Mouse (Mus musculus) gastrocnemius, adult 2 months (tissue): ENCODE results near the gene 4921536K21Rik. TPM values are rescaled to one million over a fixed set of nuclear protein-coding genes. Genes with fewer than 3 reads are reported as not detected.

ENCODE experiments used
- DNase-seq: peaks from one replicate; pipeline ENCODE4 v3.0.0; 2022
- H3K27ac ChIP-seq: fragments of 200-600 bp; 2 replicates; pipeline ENCODE4 v1.8.1; 2022; ENCODE audit warnings: mild to moderate bottlenecking
- H3K4me3 ChIP-seq: fragments of 200-600 bp; 2 replicates; pipeline ENCODE4 v1.8.1; 2022; ENCODE audit warnings: mild to moderate bottlenecking, moderate library complexity
- CTCF ChIP-seq: fragments of 200-600 bp; IDR thresholded peaks from 2 replicates; pipeline ENCODE4 v1.8.1; 2022; ENCODE audit warnings: antibody characterized with exemption, mild to moderate bottlenecking, moderate library complexity
- intact Hi-C: fragments of 180-260 bp; cut with DNase I; formaldehyde crosslinking; loops from one replicate; pipeline ENCODE4 v1.15.1; 2025
- long read RNA-seq, 2 experiments: library from polyadenylated mRNA; stranded (forward); transcript quantifications; one replicate each; pipeline ENCODE4 v2.0.0; 2021
- total RNA-seq, 2 experiments: library from RNA; stranded (reverse); gene quantifications; 2 replicates each; pipeline ENCODE4 v1.2.3; 2021

Gene 4921536K21Rik
- under 1 TPM; 0.10 to 0.31 TPM for total RNA-seq
- long read RNA-seq, experiment 1, result 0 reads
- long read RNA-seq, experiment 2, partial matches to known transcripts, result 0 of 3 reads
- long read RNA-seq, experiment 2, other reads (novel, unspliced or antisense), result 3 of 3 reads

- TF ChIP-seq CTCF, result no peak
- intact Hi-C loops, result loop anchor here (2.0 kb wide), 1 partner anchor 18 kb away; no protein-coding TSS in a partner anchor
- Histone ChIP-seq H3K27ac (peak within 1 kb of the TSS; percentile 83), H3K4me3 (peak within 1 kb of the TSS; percentile 73)
- peak; percentile 92 for DNase-seq
Measured at GRCm38 (mm10) chr11:3894406-3895281, at the start of gene 4921536K21Rik, which contains the start of gene Dusp18. 4921536K21Rik (minus strand) TSS chr11:3895098. Dusp18 (plus strand) TSS chr11:3895240.

- TF ChIP-seq CTCF, result no peak
- intact Hi-C loops, result no loop called here
- no peak overlapping the region for H3K27ac ChIP-seq
- no peak for DNase-seq
- H3K4me3 ChIP-seq, result no peak overlapping the region
Measured at GRCm38 (mm10) chr11:3941371-3941770, 46.5 kb upstream of the 4921536K21Rik start.

GRCm38 (mm10) chr11:3937321-3937874 lies 42.5 kb upstream of the 4921536K21Rik start:
- no peak for DNase-seq
- TF ChIP-seq CTCF, result no peak
- Histone ChIP-seq H3K27ac (no peak overlapping the region), H3K4me3 (no peak overlapping the region)
- intact Hi-C loops, result no loop called here

- Histone ChIP-seq H3K27ac (no peak overlapping the region), H3K4me3 (no peak overlapping the region)
- intact Hi-C loops, result no loop called here
- DNase-seq, result no peak
- TF ChIP-seq CTCF, result no peak
Measured at GRCm38 (mm10) chr11:3936318-3936717, 41.4 kb upstream of the 4921536K21Rik start.

GRCm38 (mm10) chr11:3935135-3935534 lies 40.2 kb upstream of the 4921536K21Rik start:
- intact Hi-C loops, result no loop called here
- Histone ChIP-seq H3K4me3 (no peak overlapping the region), H3K27ac (no peak overlapping the region)
- no peak for TF ChIP-seq CTCF
- no peak for DNase-seq

- no peak overlapping the region for H3K27ac ChIP-seq
- intact Hi-C loops, result no loop called here
- no peak for DNase-seq
- no peak overlapping the region for H3K4me3 ChIP-seq
- TF ChIP-seq CTCF, result no peak
Measured at GRCm38 (mm10) chr11:3933756-3934285, 38.9 kb upstream of the 4921536K21Rik start.

- Histone ChIP-seq H3K4me3 (peak within 1 kb of the TSS; percentile 76), H3K27ac (peak within 1 kb of the TSS; percentile 70)
- no peak for TF ChIP-seq CTCF
- intact Hi-C loops, result no loop called here
- peak; percentile 92 for DNase-seq
Measured at GRCm38 (mm10) chr11:3931511-3932211, 36.8 kb upstream of the 4921536K21Rik start, which contains the start of gene Tcn2. Tcn2 (minus strand) TSS chr11:3932159.

GRCm38 (mm10) chr11:3930931-3931330 lies 36.0 kb upstream of the 4921536K21Rik start:
- intact Hi-C loops, result no loop called here
- Histone ChIP-seq H3K4me3 (peak overlapping the region; percentile 76), H3K27ac (peak overlapping the region; percentile 70; the same call in 1 of the 2 replicates)
- TF ChIP-seq CTCF, result no peak
- no peak for DNase-seq

- DNase-seq, result no peak
- Histone ChIP-seq H3K4me3 (no peak overlapping the region), H3K27ac (no peak overlapping the region)
- no peak for TF ChIP-seq CTCF
- intact Hi-C loops, result no loop called here
Measured at GRCm38 (mm10) chr11:3930019-3930418, 35.1 kb upstream of the 4921536K21Rik start.

- no peak overlapping the region for H3K27ac ChIP-seq
- DNase-seq, result no peak
- intact Hi-C loops, result no loop called here
- no peak overlapping the region for H3K4me3 ChIP-seq
- no peak for TF ChIP-seq CTCF
Measured at GRCm38 (mm10) chr11:3925916-3926315, 31.0 kb upstream of the 4921536K21Rik start.

GRCm38 (mm10) chr11:3922731-3923130 lies 27.8 kb upstream of the 4921536K21Rik start:
- intact Hi-C loops, result loop anchor here (5.0 kb wide), 1 partner anchor 210 kb away; no protein-coding TSS in a partner anchor
- no peak overlapping the region for H3K27ac ChIP-seq
- DNase-seq, result no peak
- H3K4me3 ChIP-seq, result no peak overlapping the region
- TF ChIP-seq CTCF, result no peak

- no peak for TF ChIP-seq CTCF
- intact Hi-C loops, result loop anchor here (5.0 kb wide), 1 partner anchor 210 kb away; no protein-coding TSS in a partner anchor
- H3K27ac ChIP-seq, result no peak overlapping the region
- no peak overlapping the region for H3K4me3 ChIP-seq
- no peak for DNase-seq
Measured at GRCm38 (mm10) chr11:3922115-3922514, 27.2 kb upstream of the 4921536K21Rik start.
